Mouse (Mus musculus) embryonic facial prominence, embryonic 13.5 days (tissue): ENCODE results near the gene Gtf3a. TPM values are rescaled to one million over a fixed set of nuclear protein-coding genes. Genes with fewer than 3 reads are reported as not detected.

ENCODE experiments used
- ATAC-seq: fragments of 200-750 bp; cut with Nextera tagmentation; 2 replicates; pipeline ENCODE4 v1.8.0; 2017; ENCODE audit warnings: low read depth; ENCODE audit not compliant: insufficient number of reproducible peaks, insufficient read depth, low FRiP score, low TSS enrichment
- H3K27ac ChIP-seq: fragments of 300-500 bp; sonication (generic); 2 replicates; pipeline ENCODE4 v1.5.1; 2015; ENCODE audit warnings: moderate library complexity, mild to moderate bottlenecking, inconsistent platforms
- H3K27me3 ChIP-seq: fragments of 300-500 bp; sonication (generic); 2 replicates; pipeline ENCODE4 v1.6.1; 2015; ENCODE audit warnings: mild to moderate bottlenecking, inconsistent platforms
- H3K36me3 ChIP-seq: fragments of 300-500 bp; sonication (generic); 2 replicates; pipeline ENCODE4 v1.6.1; 2015; ENCODE audit warnings: mild to moderate bottlenecking, inconsistent platforms
- H3K4me1 ChIP-seq: fragments of 300-500 bp; sonication (generic); 2 replicates; pipeline ENCODE4 v1.6.1; 2015; ENCODE audit warnings: inconsistent platforms
- H3K4me2 ChIP-seq: fragments of 300-500 bp; sonication (generic); 2 replicates; pipeline ENCODE4 v1.6.1; 2015; ENCODE audit warnings: moderate library complexity, mild to moderate bottlenecking, inconsistent platforms
- H3K4me3 ChIP-seq: fragments of 300-500 bp; sonication (generic); 2 replicates; pipeline ENCODE4 v1.5.1; 2015; ENCODE audit warnings: mild to moderate bottlenecking, inconsistent platforms
- H3K9ac ChIP-seq: fragments of 300-500 bp; sonication (generic); 2 replicates; pipeline ENCODE4 v1.6.1; 2015; ENCODE audit warnings: mild to moderate bottlenecking, inconsistent platforms
- H3K9me3 ChIP-seq: fragments of 300-500 bp; sonication (generic); 2 replicates; pipeline ENCODE4 v1.6.1; 2016; ENCODE audit warnings: inconsistent platforms
- WGBS: fragments of 180-500 bp; shearing (Covaris S2); methylation state at CpG from one replicate; pipeline ENCODE4 v1.1.7; 2015; ENCODE audit warnings: mixed read lengths; 5-methylcytosine and 5-hydroxymethylcytosine counted together
- polyA plus RNA-seq: library from polyadenylated mRNA; unstranded; fragments of >200 nt; fragmentation: Nextera tagmentation; extraction: Ambion mirVana; gene quantifications from 2 replicates; pipeline ENCODE4 v1.2.1, GENCODE M21; 2015

Gene Gtf3a
- polyA plus RNA-seq, 1 experiment from 2014 or later: 114 TPM

GRCm38 (mm10) chr5:146963118-146963936 is 14.9 kb downstream of the Gtf3a start, which contains the start of gene Mtif3:
Mtif3 (minus strand) TSS chr5:146963800.
- H3K36me3 ChIP-seq: peaks cover 15% of the 10 kb centered on the region
- peak within 1 kb of the TSS; percentile 68 for H3K27ac ChIP-seq
- no peaks in the 10 kb centered on the region for H3K27me3 ChIP-seq
- WGBS: 2% methylated on average over 46 of the region's 46 CpGs
- peak within 1 kb of the TSS; percentile 91 for H3K4me3 ChIP-seq
- peaks cover 5% of the 10 kb centered on the region for H3K4me1 ChIP-seq
- ATAC-seq: peak; percentile 79
- peak within 1 kb of the TSS; percentile 87 for H3K9ac ChIP-seq
- H3K4me2 ChIP-seq: peak within 1 kb of the TSS; percentile 69
- H3K9me3 ChIP-seq: no peaks in the 10 kb centered on the region

GRCm38 (mm10) chr5:146963937-146964278 is 15.5 kb downstream of the Gtf3a start:
- no peak for ATAC-seq
- WGBS: 51% methylated on average over 8 of the region's 8 CpGs

GRCm38 (mm10) chr5:146968695-146969393 is 20.4 kb downstream of the Gtf3a start:
- Histone ChIP-seq H3K4me3 (no peak overlapping the region), H3K4me1 (no peaks in the 10 kb centered on the region), H3K9ac (0 out of 2 replicates have a peak overlapping the region, but pooled peaks have one; percentile 40), H3K9me3 (no peaks in the 10 kb centered on the region), H3K36me3 (no peaks in the 10 kb centered on the region), H3K27me3 (no peaks in the 10 kb centered on the region; the same call in 1 of the 2 replicates), H3K4me2 (no peak overlapping the region), H3K27ac (no peak overlapping the region)
- no peak for ATAC-seq
- 58% methylated on average over 13 of the region's 13 CpGs for WGBS

More at GRCm38 (mm10) chr5:146963937-146964278, 15.5 kb downstream of the Gtf3a start:
- Histone ChIP-seq H3K4me2 (peak overlapping the region; percentile 69), H3K27ac (no peak overlapping the region; the same call in 1 of the 2 replicates), H3K36me3 (peaks cover 9% of the 10 kb centered on the region), H3K4me3 (peak overlapping the region; percentile 91), H3K9ac (peak overlapping the region; percentile 87), H3K27me3 (no peaks in the 10 kb centered on the region), H3K4me1 (peaks cover 5% of the 10 kb centered on the region), H3K9me3 (no peaks in the 10 kb centered on the region)

- H3K4me2 ChIP-seq: no peak overlapping the region
- H3K4me1 ChIP-seq: no peaks in the 10 kb centered on the region
- no peak overlapping the region for H3K27ac ChIP-seq
- H3K4me3 ChIP-seq: no peak overlapping the region
- H3K9me3 ChIP-seq: no peaks in the 10 kb centered on the region
- H3K9ac ChIP-seq: no peak overlapping the region
- no peaks in the 10 kb centered on the region for H3K36me3 ChIP-seq
- H3K27me3 ChIP-seq: no peaks in the 10 kb centered on the region; the same call in 1 of the 2 replicates
- WGBS: 57% methylated on average over 10 of the region's 10 CpGs
- no peak for ATAC-seq
These were observed 23.5 kb downstream of the Gtf3a start for GRCm38 (mm10) chr5:146971776-146972561.

GRCm38 (mm10) chr5:146973353-146973752 is 24.9 kb downstream of the Gtf3a start:
- Histone ChIP-seq H3K9me3 (no peaks in the 10 kb centered on the region), H3K27ac (no peak overlapping the region), H3K9ac (no peak overlapping the region), H3K36me3 (no peaks in the 10 kb centered on the region), H3K4me2 (no peak overlapping the region), H3K4me3 (no peak overlapping the region), H3K27me3 (no peaks in the 10 kb centered on the region; the same call in 1 of the 2 replicates), H3K4me1 (no peaks in the 10 kb centered on the region)
- 87% methylated on average over 9 of the region's 9 CpGs for WGBS
- no peak for ATAC-seq

GRCm38 (mm10) chr5:146973858-146974780 is 25.7 kb downstream of the Gtf3a start:
- ATAC-seq: no peak
- H3K4me3 ChIP-seq: no peak overlapping the region
- no peaks in the 10 kb centered on the region for H3K9me3 ChIP-seq

GRCm38 (mm10) chr5:146974781-146975123 is 26.3 kb downstream of the Gtf3a start:
- Histone ChIP-seq H3K4me2 (no peak overlapping the region), H3K9ac (no peak overlapping the region), H3K4me3 (no peak overlapping the region), H3K9me3 (no peaks in the 10 kb centered on the region), H3K27ac (no peak overlapping the region), H3K27me3 (no peaks in the 10 kb centered on the region), H3K4me1 (no peaks in the 10 kb centered on the region), H3K36me3 (no peaks in the 10 kb centered on the region)
- WGBS: 68% methylated on average over 13 of the region's 13 CpGs
- ATAC-seq: no peak

More at GRCm38 (mm10) chr5:146973858-146974780, 25.7 kb downstream of the Gtf3a start:
- WGBS: 86% methylated on average over 25 of the region's 25 CpGs
- Histone ChIP-seq H3K9ac (no peak overlapping the region), H3K27ac (no peak overlapping the region), H3K4me2 (no peak overlapping the region), H3K36me3 (no peaks in the 10 kb centered on the region), H3K27me3 (no peaks in the 10 kb centered on the region; the same call in 1 of the 2 replicates), H3K4me1 (no peaks in the 10 kb centered on the region)

- no peak for ATAC-seq
- Histone ChIP-seq H3K27me3 (peaks cover 26% of the 10 kb centered on the region), H3K27ac (no peak overlapping the region), H3K4me2 (no peak overlapping the region), H3K4me3 (no peak overlapping the region), H3K36me3 (no peaks in the 10 kb centered on the region), H3K9me3 (no peaks in the 10 kb centered on the region), H3K4me1 (no peaks in the 10 kb centered on the region), H3K9ac (no peak overlapping the region)
- WGBS: 86% methylated on average over 6 of the region's 6 CpGs
These were observed 32.9 kb downstream of the Gtf3a start for GRCm38 (mm10) chr5:146981376-146981775.

GRCm38 (mm10) chr5:146983216-146983615 is 34.8 kb downstream of the Gtf3a start:
- 8% methylated on average over 8 of the region's 8 CpGs for WGBS
- Histone ChIP-seq H3K27ac (no peak overlapping the region), H3K4me3 (no peak overlapping the region), H3K27me3 (peaks cover 26% of the 10 kb centered on the region), H3K9ac (no peak overlapping the region), H3K4me1 (no peaks in the 10 kb centered on the region), H3K36me3 (no peaks in the 10 kb centered on the region), H3K4me2 (no peak overlapping the region), H3K9me3 (no peaks in the 10 kb centered on the region)
- no peak for ATAC-seq

- Histone ChIP-seq H3K27ac (no peak overlapping the region), H3K36me3 (no peaks in the 10 kb centered on the region), H3K27me3 (peaks cover 26% of the 10 kb centered on the region), H3K4me3 (no peak overlapping the region), H3K4me1 (no peaks in the 10 kb centered on the region), H3K9me3 (no peaks in the 10 kb centered on the region), H3K9ac (no peak overlapping the region), H3K4me2 (no peak overlapping the region)
- no peak for ATAC-seq
- WGBS: 60% methylated on average over 21 of the region's 21 CpGs
These were observed 37.4 kb downstream of the Gtf3a start for GRCm38 (mm10) chr5:146985725-146986433.
